Mouse (Mus musculus): ENCODE data around the gene Zfp558. TPM values are rescaled to one million over a fixed set of nuclear protein-coding genes. Genes with fewer than 3 reads are reported as not detected.
"Not testable (repeated sequence)": the region's sequence is repeated elsewhere in the genome, so short reads cannot be mapped to it uniquely, and the experiment has no call there.

Gene Zfp558
- 0.78 to 2.6 TPM in 2 of 3 replicates, not detected in the other for total RNA-seq (2017)

DNA sequence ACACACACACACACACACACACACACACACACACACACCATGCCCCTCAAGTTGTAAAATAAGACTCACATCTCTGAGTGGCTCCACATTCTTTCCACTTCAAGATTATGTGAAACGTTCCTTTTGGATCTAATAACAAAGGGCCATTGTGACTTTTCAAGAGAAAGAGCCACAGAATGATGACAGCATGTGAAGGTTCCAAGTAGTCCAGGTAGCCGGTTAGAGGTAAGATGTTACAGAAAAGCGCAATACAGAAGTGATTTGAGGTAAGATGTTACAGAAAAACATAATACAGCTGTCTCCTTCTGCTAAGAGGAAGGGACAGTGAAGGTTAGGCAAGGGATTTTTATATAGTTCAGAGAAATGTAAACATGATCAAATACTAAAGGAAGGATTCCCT is at the start of gene Zfp558, which contains the start of gene Mbd3l1:
TSS of gene Zfp558 (minus strand) at position 101 of the 400 bp plus-strand sequence.
TSS of gene Mbd3l1 (plus strand) at position 192 of the 400 bp plus-strand sequence.
- no peak for ATAC-seq (replicated peaks; ENCODE audit: insufficient number of reproducible peaks, low FRiP score, low TSS enrichment, poor library complexity, severe bottlenecking)

DNA sequence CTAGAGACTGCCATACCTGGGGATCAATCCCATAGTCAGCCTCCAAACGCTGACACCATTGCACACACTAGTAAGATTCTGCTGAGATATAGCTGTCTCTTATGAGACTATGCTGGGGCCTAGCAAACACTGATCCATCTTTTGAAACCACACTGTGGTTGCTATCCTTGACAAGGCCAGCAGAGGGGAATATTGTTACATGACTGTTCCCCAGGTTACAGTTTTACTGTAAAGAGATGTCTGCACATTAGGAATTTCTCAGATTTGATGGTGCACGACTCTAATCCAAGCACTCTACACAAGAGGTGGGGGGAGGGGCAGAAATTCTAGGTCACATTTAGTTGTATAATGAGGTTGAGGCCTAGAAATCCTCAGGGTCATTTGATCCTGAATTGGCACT is 30.0 kb upstream of the Zfp558 start:
- no peak for ATAC-seq (replicated peaks; ENCODE audit: insufficient number of reproducible peaks, low FRiP score, low TSS enrichment, poor library complexity, severe bottlenecking)

DNA sequence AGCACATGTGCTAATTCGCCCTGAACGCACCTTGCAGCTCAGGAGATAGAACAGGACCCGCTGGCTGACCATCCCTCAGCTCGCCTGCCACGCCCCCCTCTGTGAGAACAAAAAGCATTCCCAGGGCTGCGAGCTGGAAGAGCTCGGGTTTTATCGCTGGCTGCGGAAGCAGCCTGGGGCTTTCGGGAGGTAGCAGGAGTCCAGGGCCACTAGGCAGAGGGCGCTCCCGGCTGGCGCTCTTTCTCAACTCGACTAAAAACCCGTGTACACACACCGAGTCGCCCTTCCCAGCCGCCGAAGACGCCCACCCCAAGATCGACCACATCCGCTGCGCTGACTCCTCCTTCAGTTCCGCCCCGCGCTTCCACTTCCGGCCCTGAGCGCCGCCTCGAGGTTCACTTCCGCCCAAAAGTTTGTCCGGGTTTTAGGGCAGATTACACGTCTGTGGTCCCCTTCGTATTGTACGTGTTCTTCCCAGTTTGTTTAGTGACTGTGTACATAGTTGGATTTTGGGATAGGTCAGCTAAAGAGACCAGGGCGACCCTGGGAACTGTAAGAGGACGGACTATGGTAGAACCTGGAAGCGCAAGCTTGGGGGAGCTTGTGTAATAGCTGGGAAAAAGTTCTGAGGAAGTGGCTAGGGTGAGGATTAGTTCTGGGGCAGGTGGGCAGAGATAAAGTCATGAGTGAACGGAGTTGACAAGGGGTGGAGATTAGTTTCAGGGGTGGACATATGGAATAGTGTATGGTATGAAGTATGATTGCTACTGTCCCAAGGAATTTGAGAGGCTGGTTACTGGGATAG is 4.5 kb downstream of the Zfp558 start:
- peak; percentile 97 for ATAC-seq (replicated peaks; ENCODE audit: insufficient number of reproducible peaks, low FRiP score, low TSS enrichment, poor library complexity, severe bottlenecking)

DNA sequence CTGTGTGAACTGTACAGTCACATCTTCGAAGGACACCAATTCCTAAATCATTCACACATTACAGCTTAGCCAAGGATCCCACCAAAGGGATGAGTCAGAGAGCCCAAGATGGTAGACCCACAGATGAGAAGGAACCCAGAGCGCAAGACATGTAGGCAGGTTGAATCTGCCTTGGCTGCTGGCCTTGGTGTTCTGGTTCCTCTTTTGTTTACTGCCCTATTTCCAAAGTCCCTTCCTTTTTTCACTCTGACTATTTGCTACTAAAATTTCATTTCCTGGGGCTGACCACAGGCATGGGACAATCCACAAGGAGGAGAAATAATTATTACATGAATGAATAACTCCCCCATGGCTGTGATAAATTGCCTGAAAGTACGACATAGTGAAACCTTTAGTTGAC is 10.1 kb downstream of the Zfp558 start:
- no peak for ATAC-seq (replicated peaks; ENCODE audit: insufficient number of reproducible peaks, low FRiP score, low TSS enrichment, poor library complexity, severe bottlenecking)

DNA sequence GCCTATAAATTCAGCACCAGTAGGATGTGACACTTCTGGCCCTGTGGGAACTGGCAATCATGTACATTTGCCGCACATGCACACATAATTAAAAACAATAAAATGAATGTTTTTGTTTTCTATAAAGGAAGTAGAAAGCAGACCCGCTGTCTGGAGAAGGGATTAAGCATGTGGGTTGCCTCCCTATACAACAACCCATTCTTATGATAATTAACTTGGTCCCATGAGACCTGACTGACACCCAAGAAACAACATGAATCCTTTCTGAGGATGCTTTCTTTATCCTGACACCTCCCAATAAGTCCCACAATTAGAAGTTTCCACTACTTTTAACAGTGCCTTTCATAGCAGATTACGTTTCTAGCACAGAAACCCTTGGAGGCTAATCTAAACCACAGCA is 10.7 kb downstream of the Zfp558 start:
- ATAC-seq (replicated peaks; ENCODE audit: insufficient number of reproducible peaks, low FRiP score, low TSS enrichment, poor library complexity, severe bottlenecking) = no peak

DNA sequence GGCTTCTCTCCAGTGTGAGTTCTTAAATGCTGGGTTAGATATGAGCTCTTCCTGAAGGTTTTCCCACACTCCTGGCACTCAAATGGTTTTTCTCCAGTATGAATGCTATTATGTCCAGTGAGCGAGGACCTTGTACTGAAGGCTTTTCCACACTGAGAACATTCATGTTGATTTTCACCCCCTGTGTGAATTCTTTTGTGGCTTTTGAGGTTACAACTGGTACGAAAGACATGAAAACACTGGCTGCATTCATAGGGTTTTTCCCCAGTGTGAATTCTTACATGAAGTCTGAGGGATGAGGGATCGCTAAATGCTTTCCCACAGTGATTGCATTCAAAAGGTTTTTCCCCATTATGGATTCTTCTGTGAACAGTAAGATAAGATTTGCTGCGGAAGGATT is 21.5 kb downstream of the Zfp558 start:
- ATAC-seq (replicated peaks; ENCODE audit: insufficient number of reproducible peaks, low FRiP score, low TSS enrichment, poor library complexity, severe bottlenecking) = no peak

DNA sequence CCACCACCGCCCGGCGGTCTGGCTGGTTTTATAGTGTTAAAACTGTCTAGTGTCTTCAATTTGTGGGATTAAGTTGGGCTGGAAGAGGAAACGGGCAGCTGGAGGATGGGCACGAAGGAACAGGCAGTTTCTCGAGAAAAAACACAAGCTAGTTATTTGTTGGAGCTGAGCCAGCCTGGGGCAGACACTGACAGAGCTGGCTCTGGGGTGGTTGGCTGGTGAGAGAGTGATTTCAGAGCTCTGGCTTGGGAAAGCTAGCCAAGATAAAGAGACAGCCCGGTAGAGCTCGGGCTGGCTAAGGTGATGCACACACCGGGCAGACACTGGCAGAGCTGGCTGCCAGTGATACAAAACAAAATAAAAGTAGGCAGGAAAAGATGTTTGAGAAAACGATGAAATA is 46.4 kb downstream of the Zfp558 start:
- no peak for ATAC-seq (replicated peaks; ENCODE audit: insufficient number of reproducible peaks, low FRiP score, low TSS enrichment, poor library complexity, severe bottlenecking)

DNA sequence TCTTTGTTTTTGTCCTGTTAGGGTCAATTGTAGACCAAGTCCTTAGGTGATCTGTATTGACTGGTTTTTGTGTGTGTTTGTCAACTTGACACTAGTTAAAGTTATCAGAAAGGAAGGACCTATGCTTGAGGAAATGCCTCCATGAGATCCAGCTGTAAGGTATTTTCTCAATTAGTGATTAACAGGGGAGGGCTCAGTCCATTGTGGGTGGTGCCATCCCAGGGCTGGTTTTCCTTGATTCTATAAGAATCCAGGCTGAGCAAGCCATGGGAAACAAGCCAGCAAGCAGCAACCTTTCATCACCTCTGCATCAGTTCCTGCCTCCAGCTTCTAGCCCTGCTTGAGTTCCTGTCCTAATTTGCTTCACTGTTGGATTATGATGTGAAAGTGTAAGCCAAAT is 47.7 kb downstream of the Zfp558 start, which contains the start of gene Mbd3l2:
TSS of gene Mbd3l2 (plus strand) at position 301 of the 400 bp plus-strand sequence.
- no peak for ATAC-seq (replicated peaks; ENCODE audit: insufficient number of reproducible peaks, low FRiP score, low TSS enrichment, poor library complexity, severe bottlenecking)

DNA sequence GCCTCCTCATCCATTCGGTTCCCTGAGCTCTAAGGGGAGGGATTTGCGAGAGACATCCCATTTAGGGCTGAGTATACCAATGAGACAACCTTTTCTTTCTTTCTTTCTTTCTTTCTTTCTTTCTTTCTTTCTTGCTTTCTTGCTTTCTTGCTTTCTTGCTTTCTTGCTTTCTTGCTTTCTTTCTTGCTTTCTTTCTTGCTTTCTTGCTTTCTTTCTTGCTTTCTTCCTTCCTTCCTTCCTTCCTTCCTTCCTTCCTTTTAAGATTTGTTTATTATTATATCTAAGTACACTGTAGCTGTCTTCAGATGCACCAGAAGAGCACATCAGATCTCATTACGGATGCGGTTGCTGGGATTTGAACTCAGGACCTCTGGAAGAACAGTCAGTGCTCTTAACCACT is 65.7 kb downstream of the Zfp558 start:
- not testable (repeated sequence) for ATAC-seq (replicated peaks; ENCODE audit: insufficient number of reproducible peaks, low FRiP score, low TSS enrichment, poor library complexity, severe bottlenecking)

Other genes starting within 250 kb of the Zfp558 start
- gene Chordc1, start 186.1 kb downstream of the Zfp558 start, total RNA-seq (2017) = 72.2 to 138 TPM (median 89.4 TPM) in 3 replicates
- 0.10 TPM in 1 of 3 replicates, not detected in the others for gene Naalad2, start 75.3 kb downstream of the Zfp558 start, total RNA-seq (2017)
- gene Ubtfl1, start 73.8 kb downstream of the Zfp558 start, total RNA-seq (2017) = not detected in 3 replicates
- not detected in 3 replicates for gene Mbd3l2, start 47.6 kb downstream of the Zfp558 start, total RNA-seq (2017)
- not detected in 3 replicates for gene Mbd3l1, start 91 bp upstream of the Zfp558 start, total RNA-seq (2017)
- gene Muc16, start 196.3 kb upstream of the Zfp558 start, total RNA-seq (2017) = under 0.01 TPM in 1 of 3 replicates, not detected in the others

Data from monocyte, adult 5-6 weeks (primary cell).